Mouse (Mus musculus): Measurements from ENCODE around the gene Carmil2. TPM values are rescaled to one million over a fixed set of nuclear protein-coding genes. Genes with fewer than 3 reads are reported as not detected.

Gene Carmil2
- total and polyA plus RNA-seq, 3 experiments: 2.0 to 33.2 (median 7.6) TPM

- no peaks in the 10 kb centered on the region for H3K27me3 ChIP-seq (replicated peaks)
- in situ Hi-C loops (cut with MboI; ENCODE audit: low pct_ligation_motif_present, low pct_unique_long_range_greater_than_20kb, low sequenced_read_pairs) (loop anchor here (5.0 kb wide), 1 partner anchor 47 kb away; the partner anchor contains the start of gene Carmil2), dilution Hi-C loops (cut with MboI; ENCODE audit: extremely low pct_ligation_motif_present, extremely low pct_unique_long_range_greater_than_20kb, low sequenced_read_pairs) (no loop called here)
- peaks cover 69% of the 10 kb centered on the region for H3K79me2 ChIP-seq (replicated peaks; ENCODE audit: control insufficient read depth, extremely low read depth, insufficient read depth, poor library complexity, severe bottlenecking)
- no peak for DNase-seq (ENCODE audit: extremely low read depth)
- H3K36me3 ChIP-seq (replicated peaks in 1 of 2; ENCODE audit: control insufficient read depth in 1 of 2, insufficient read depth in 1 of 2, low read length in 1 of 2): peaks cover 4 to 20% of the 10 kb centered on the region in 2 experiments
- peak overlapping the region; percentile 31; the same call in 1 of the 2 replicates for H3K9ac ChIP-seq (ENCODE audit: insufficient read depth, low read depth)
- TF ChIP-seq CHD1 (IDR thresholded peaks at IDR 0.05; ENCODE audit: low read depth, low read length) (0 out of 2 replicates have a peak, but pooled peaks have one; percentile 6), ELF1 (IDR thresholded peaks at IDR 0.05; ENCODE audit: low read depth, low read length) (peak; percentile 16; the same call in 1 of the 2 replicates), ZNF384 (IDR thresholded peaks at IDR 0.05; ENCODE audit: low read depth, low read length) (0 out of 2 replicates have a peak, but pooled peaks have one; percentile 60), USF1 (IDR thresholded peaks at IDR 0.05; ENCODE audit: low read depth, low read length) (no peak), RCOR1 (conservative IDR thresholded peaks at IDR 0.05; ENCODE audit: low read depth, low read length) (no peak)
- H3K4me3 ChIP-seq (replicated peaks in 1 of 3; ENCODE audit: low read depth in 2 of 3, low read length in 2 of 3, poor library complexity in 1 of 3): no peak overlapping the region
- H3K4me2 ChIP-seq (ENCODE audit: insufficient read depth, low read depth, poor library complexity, severe bottlenecking): peak overlapping the region; percentile 6; the same call in 1 of the 2 replicates
- H3K9me3 ChIP-seq (replicated peaks; ENCODE audit: low read length): no peaks in the 10 kb centered on the region
- peak overlapping the region; percentile 60 for H3K27ac ChIP-seq (ENCODE audit: insufficient read depth, low read depth)
- peaks cover under 1 to 48% of the 10 kb centered on the region in 2 experiments; a peak in 3 of 4 replicates for H3K4me1 ChIP-seq (ENCODE audit: control insufficient read depth in 1 of 2, insufficient read depth in 2 of 2)
These were observed 46.2 kb upstream of the Carmil2 start for GRCm38 (mm10) chr8:105639835-105640234.

- Histone ChIP-seq H3K4me3 (replicated peaks in 1 of 3; ENCODE audit: low read depth in 2 of 3, low read length in 2 of 3, poor library complexity in 1 of 3) (no peak overlapping the region), H3K79me2 (replicated peaks; ENCODE audit: control insufficient read depth, extremely low read depth, insufficient read depth, poor library complexity, severe bottlenecking) (peaks cover 67% of the 10 kb centered on the region), H3K4me1 (ENCODE audit: control insufficient read depth in 1 of 2, insufficient read depth in 2 of 2) (peaks cover 0 to 44% of the 10 kb centered on the region in 2 experiments; a peak in 3 of 4 replicates), H3K9me3 (replicated peaks; ENCODE audit: low read length) (no peaks in the 10 kb centered on the region), H3K27me3 (replicated peaks) (no peaks in the 10 kb centered on the region), H3K27ac (ENCODE audit: insufficient read depth, low read depth) (no peak overlapping the region), H3K36me3 (replicated peaks in 1 of 2; ENCODE audit: control insufficient read depth in 1 of 2, insufficient read depth in 1 of 2, low read length in 1 of 2) (peaks cover 7 to 26% of the 10 kb centered on the region in 2 experiments), H3K9ac (ENCODE audit: insufficient read depth, low read depth) (peak overlapping the region; percentile 24; the same call in 1 of the 2 replicates), H3K4me2 (ENCODE audit: insufficient read depth, low read depth, poor library complexity, severe bottlenecking) (no peak overlapping the region)
- TF ChIP-seq MEF2A (IDR thresholded peaks at IDR 0.05; ENCODE audit: borderline replicate concordance, low read depth, low read length): no peak
- TF ChIP-seq POLR2AphosphoS2 (IDR thresholded peaks at IDR 0.05; ENCODE audit: low read depth, low read length): no peak
- no peak for TF ChIP-seq ZMIZ1 (IDR thresholded peaks at IDR 0.05; ENCODE audit: low read depth, low read length)
- no peak for TF ChIP-seq SMC3 (IDR thresholded peaks at IDR 0.05; ENCODE audit: low read depth, low read length)
- TF ChIP-seq USF2 (conservative IDR thresholded peaks at IDR 0.05; ENCODE audit: low read depth, low read length): no peak
- TF ChIP-seq CHD1 (IDR thresholded peaks at IDR 0.05; ENCODE audit: low read depth, low read length): no peak
- in situ Hi-C loops (cut with MboI; ENCODE audit: low pct_ligation_motif_present, low pct_unique_long_range_greater_than_20kb, low sequenced_read_pairs) (no loop called here), dilution Hi-C loops (cut with MboI; ENCODE audit: extremely low pct_ligation_motif_present, extremely low pct_unique_long_range_greater_than_20kb, low sequenced_read_pairs) (no loop called here)
- DNase-seq (ENCODE audit: extremely low read depth): no peak
These were observed 45.6 kb upstream of the Carmil2 start for GRCm38 (mm10) chr8:105640511-105640910.

GRCm38 (mm10) chr8:105645205-105645604 is 40.9 kb upstream of the Carmil2 start:
- no peaks in the 10 kb centered on the region for H3K27me3 ChIP-seq (replicated peaks)
- in situ Hi-C loops (cut with MboI; ENCODE audit: low pct_ligation_motif_present, low pct_unique_long_range_greater_than_20kb, low sequenced_read_pairs) (no loop called here), dilution Hi-C loops (cut with MboI; ENCODE audit: extremely low pct_ligation_motif_present, extremely low pct_unique_long_range_greater_than_20kb, low sequenced_read_pairs) (no loop called here)
- H3K36me3 ChIP-seq (replicated peaks in 1 of 2; ENCODE audit: control insufficient read depth in 1 of 2, insufficient read depth in 1 of 2, low read length in 1 of 2): peaks cover 21 to 55% of the 10 kb centered on the region in 2 experiments
- H3K4me1 ChIP-seq (ENCODE audit: control insufficient read depth in 1 of 2, insufficient read depth in 2 of 2): peaks cover 0 to 25% of the 10 kb centered on the region in 2 experiments; a peak in 1 of 4 replicates
- no peak for DNase-seq (ENCODE audit: extremely low read depth)
- TF ChIP-seq USF2 (conservative IDR thresholded peaks at IDR 0.05; ENCODE audit: low read depth, low read length): no peak
- TF ChIP-seq HCFC1 (IDR thresholded peaks at IDR 0.05; ENCODE audit: low read depth, low read length): no peak
- no peak for TF ChIP-seq NRF1 (IDR thresholded peaks at IDR 0.05; ENCODE audit: low read depth, low read length)
- no peak for TF ChIP-seq E2F4 (IDR thresholded peaks at IDR 0.05; ENCODE audit: insufficient replicate concordance, low read depth, low read length)
- TF ChIP-seq TCF12 (IDR thresholded peaks at IDR 0.05; ENCODE audit: low read depth, low read length): no peak
- TF ChIP-seq ELF1 (IDR thresholded peaks at IDR 0.05; ENCODE audit: low read depth, low read length): no peak
- TF ChIP-seq ZC3H11A (IDR thresholded peaks at IDR 0.05; ENCODE audit: low read depth, low read length): no peak
- no peak for TF ChIP-seq USF1 (IDR thresholded peaks at IDR 0.05; ENCODE audit: low read depth, low read length)
- no peak for TF ChIP-seq MAFK (IDR thresholded peaks at IDR 0.05; ENCODE audit: insufficient replicate concordance, low read length)
- no peak for TF ChIP-seq SMC3 (IDR thresholded peaks at IDR 0.05; ENCODE audit: low read depth, low read length)
- H3K9ac ChIP-seq (ENCODE audit: insufficient read depth, low read depth): no peak overlapping the region
- H3K9me3 ChIP-seq (replicated peaks; ENCODE audit: low read length): no peaks in the 10 kb centered on the region
- no peak overlapping the region for H3K4me2 ChIP-seq (ENCODE audit: insufficient read depth, low read depth, poor library complexity, severe bottlenecking)
- peaks cover 62% of the 10 kb centered on the region for H3K79me2 ChIP-seq (replicated peaks; ENCODE audit: control insufficient read depth, extremely low read depth, insufficient read depth, poor library complexity, severe bottlenecking)
- no peak overlapping the region for H3K27ac ChIP-seq (ENCODE audit: insufficient read depth, low read depth)
- H3K4me3 ChIP-seq (replicated peaks in 1 of 3; ENCODE audit: low read depth in 2 of 3, low read length in 2 of 3, poor library complexity in 1 of 3): no peak overlapping the region
